Mouse (Mus musculus) hindbrain, embryonic 12.5 days (tissue): ENCODE results near the gene Cdon. TPM values are rescaled to one million over a fixed set of nuclear protein-coding genes. Genes with fewer than 3 reads are reported as not detected.

Experiments used
- ATAC-seq: fragments of 200-750 bp; cut with Nextera tagmentation; 2 replicates; pipeline ENCODE4 v1.8.0; 2017; ENCODE audit warnings: moderate TSS enrichment; ENCODE audit not compliant: low FRiP score
- H3K27ac ChIP-seq: fragments of 300-500 bp; sonication (generic); 2 replicates; pipeline ENCODE4 v1.5.1; 2016; ENCODE audit warnings: mild to moderate bottlenecking
- H3K27me3 ChIP-seq: fragments of 300-500 bp; sonication (generic); 2 replicates; pipeline ENCODE4 v1.6.1; 2016; ENCODE audit warnings: mild to moderate bottlenecking
- H3K36me3 ChIP-seq: fragments of 300-500 bp; sonication (generic); 2 replicates; pipeline ENCODE4 v1.6.1; 2016; ENCODE audit warnings: mild to moderate bottlenecking
- H3K4me1 ChIP-seq: fragments of 300-500 bp; sonication (generic); 2 replicates; pipeline ENCODE4 v1.6.1; 2016
- H3K4me2 ChIP-seq: fragments of 300-500 bp; sonication (generic); replicated peaks from 2 replicates; pipeline ENCODE4 v1.6.1; 2016; ENCODE audit warnings: mild to moderate bottlenecking
- H3K4me3 ChIP-seq: fragments of 300-500 bp; sonication (generic); 2 replicates; pipeline ENCODE4 v1.5.1; 2016; ENCODE audit warnings: mild to moderate bottlenecking
- H3K9ac ChIP-seq: fragments of 300-500 bp; sonication (generic); 2 replicates; pipeline ENCODE4 v1.6.1; 2016; ENCODE audit warnings: mild to moderate bottlenecking, moderate library complexity
- H3K9me3 ChIP-seq: fragments of 300-500 bp; sonication (generic); replicated peaks from 2 replicates; pipeline ENCODE4 v1.6.1; 2016; ENCODE audit warnings: mild to moderate bottlenecking
- WGBS: fragments of 180-500 bp; shearing (Covaris S2); methylation state at CpG from one replicate; pipeline ENCODE4 v1.1.7; 2016; 5-methylcytosine and 5-hydroxymethylcytosine counted together
- polyA plus RNA-seq: library from polyadenylated mRNA; unstranded; fragments of >200 nt; fragmentation: Nextera tagmentation; extraction: Ambion mirVana; gene quantifications from 2 replicates; pipeline ENCODE4 v1.2.1, GENCODE M21; 2016

The Cdon gene
- 15.8 and 21.5 TPM in 2 replicates for polyA plus RNA-seq

- Histone ChIP-seq H3K4me1 (peaks cover 26% of the 10 kb centered on the region), H3K9me3 (no peaks in the 10 kb centered on the region), H3K36me3 (no peaks in the 10 kb centered on the region), H3K27me3 (peaks cover 13% of the 10 kb centered on the region), H3K4me2 (peak within 1 kb of the TSS; percentile 72), H3K27ac (peak within 1 kb of the TSS; percentile 98), H3K9ac (peak within 1 kb of the TSS; percentile 96), H3K4me3 (peak within 1 kb of the TSS; percentile 91)
- ATAC-seq, result peak; percentile 95
- under 1% methylated on average over 62 of the region's 97 CpGs for WGBS
Observed at GRCm38 (mm10) chr9:35420805-35421719, at the start of gene Cdon. Gene Cdon, plus strand, starts transcription at chr9:35421128.

GRCm38 (mm10) chr9:35372324-35373101, 48.4 kb upstream of the Cdon start:
- Histone ChIP-seq H3K36me3 (no peaks in the 10 kb centered on the region), H3K4me3 (no peak overlapping the region), H3K4me1 (peaks cover 16% of the 10 kb centered on the region), H3K9ac (no peak overlapping the region), H3K4me2 (no peak overlapping the region), H3K9me3 (no peaks in the 10 kb centered on the region), H3K27me3 (peaks cover 34% of the 10 kb centered on the region), H3K27ac (no peak overlapping the region)
- peak; percentile 85 for ATAC-seq
- WGBS, result 5% methylated on average over 9 of the region's 9 CpGs

- H3K36me3 ChIP-seq, result no peaks in the 10 kb centered on the region
- no peak overlapping the region for H3K9ac ChIP-seq
- ATAC-seq, result no peak
- peaks cover 2% of the 10 kb centered on the region for H3K4me1 ChIP-seq
- H3K4me2 ChIP-seq, result no peak overlapping the region
- peaks cover 14% of the 10 kb centered on the region for H3K27me3 ChIP-seq
- no peak overlapping the region for H3K27ac ChIP-seq
- H3K4me3 ChIP-seq, result no peak overlapping the region
- no peaks in the 10 kb centered on the region for H3K9me3 ChIP-seq
- WGBS, result 72% methylated on average over 2 of the region's 2 CpGs
Observed at GRCm38 (mm10) chr9:35377916-35378315, 43.0 kb upstream of the Cdon start.

- H3K4me3 ChIP-seq, result no peak overlapping the region
- no peaks in the 10 kb centered on the region for H3K9me3 ChIP-seq
- peaks cover 2% of the 10 kb centered on the region for H3K4me1 ChIP-seq
- H3K36me3 ChIP-seq, result no peaks in the 10 kb centered on the region
- no peak for ATAC-seq
- H3K4me2 ChIP-seq, result no peak overlapping the region
- H3K9ac ChIP-seq, result no peak overlapping the region
- H3K27me3 ChIP-seq, result peaks cover 14% of the 10 kb centered on the region
- 59% methylated on average over 3 of the region's 3 CpGs for WGBS
- no peak overlapping the region for H3K27ac ChIP-seq
Observed at GRCm38 (mm10) chr9:35378991-35379390, 41.9 kb upstream of the Cdon start.

GRCm38 (mm10) chr9:35399896-35400295, 21.0 kb upstream of the Cdon start:
- H3K27me3 ChIP-seq, result peaks cover 41% of the 10 kb centered on the region
- no peak for ATAC-seq
- no peaks in the 10 kb centered on the region for H3K36me3 ChIP-seq
- H3K9ac ChIP-seq, result no peak overlapping the region
- H3K4me2 ChIP-seq, result no peak overlapping the region
- peaks cover 29% of the 10 kb centered on the region for H3K4me1 ChIP-seq
- H3K9me3 ChIP-seq, result no peaks in the 10 kb centered on the region
- no peak overlapping the region for H3K4me3 ChIP-seq
- no peak overlapping the region for H3K27ac ChIP-seq
- 52% methylated on average over 7 of the region's 7 CpGs for WGBS

GRCm38 (mm10) chr9:35400398-35400797, 20.5 kb upstream of the Cdon start:
- no peak for ATAC-seq
- H3K27me3 ChIP-seq, result peaks cover 44% of the 10 kb centered on the region
- H3K4me2 ChIP-seq, result peak overlapping the region; percentile 17
- H3K4me3 ChIP-seq, result no peak overlapping the region
- no peak overlapping the region for H3K27ac ChIP-seq
- 11% methylated on average over 7 of the region's 7 CpGs for WGBS
- H3K9me3 ChIP-seq, result no peaks in the 10 kb centered on the region
- peaks cover 34% of the 10 kb centered on the region for H3K4me1 ChIP-seq
- H3K9ac ChIP-seq, result no peak overlapping the region
- H3K36me3 ChIP-seq, result no peaks in the 10 kb centered on the region

- H3K4me2 ChIP-seq, result peak overlapping the region; percentile 17
Observed at GRCm38 (mm10) chr9:35400831-35401230, 20.1 kb upstream of the Cdon start.

GRCm38 (mm10) chr9:35402584-35402991, 18.3 kb upstream of the Cdon start:
- Histone ChIP-seq H3K9ac (no peak overlapping the region), H3K9me3 (no peaks in the 10 kb centered on the region), H3K27ac (peak overlapping the region; percentile 17; the same call in 1 of the 2 replicates), H3K4me1 (peaks cover 37% of the 10 kb centered on the region), H3K36me3 (no peaks in the 10 kb centered on the region), H3K27me3 (peaks cover 44% of the 10 kb centered on the region), H3K4me2 (peak overlapping the region; percentile 8; the same call in 1 of the 2 replicates), H3K4me3 (no peak overlapping the region)
- 26% methylated on average over 4 of the region's 4 CpGs for WGBS
- ATAC-seq, result peak; percentile 83

More at GRCm38 (mm10) chr9:35400831-35401230, 20.1 kb upstream of the Cdon start:
- WGBS, result 3% methylated on average over 9 of the region's 9 CpGs
- Histone ChIP-seq H3K9ac (no peak overlapping the region), H3K4me1 (peaks cover 37% of the 10 kb centered on the region), H3K4me3 (no peak overlapping the region), H3K27me3 (peaks cover 44% of the 10 kb centered on the region), H3K9me3 (no peaks in the 10 kb centered on the region), H3K36me3 (no peaks in the 10 kb centered on the region), H3K27ac (no peak overlapping the region)
- ATAC-seq, result 0 out of 2 replicates have a peak, but pooled peaks have one; percentile 27

- no peak for ATAC-seq
- H3K9ac ChIP-seq, result no peak overlapping the region
- H3K36me3 ChIP-seq, result no peaks in the 10 kb centered on the region
- H3K9me3 ChIP-seq, result no peaks in the 10 kb centered on the region
- H3K27me3 ChIP-seq, result peaks cover 45% of the 10 kb centered on the region
- H3K4me2 ChIP-seq, result no peak overlapping the region
- WGBS, result 77% methylated on average over 4 of the region's 4 CpGs
- H3K4me1 ChIP-seq, result peaks cover 37% of the 10 kb centered on the region
- H3K27ac ChIP-seq, result no peak overlapping the region
- no peak overlapping the region for H3K4me3 ChIP-seq
Observed at GRCm38 (mm10) chr9:35403490-35403889, 17.4 kb upstream of the Cdon start.

- Histone ChIP-seq H3K27me3 (peaks cover 41% of the 10 kb centered on the region), H3K4me2 (no peak overlapping the region), H3K36me3 (no peaks in the 10 kb centered on the region), H3K27ac (0 out of 2 replicates have a peak overlapping the region, but pooled peaks have one; percentile 5), H3K4me3 (no peak overlapping the region), H3K9ac (no peak overlapping the region), H3K9me3 (no peaks in the 10 kb centered on the region), H3K4me1 (peaks cover 34% of the 10 kb centered on the region)
- ATAC-seq, result no peak
- 21% methylated on average over 13 of the region's 13 CpGs for WGBS
Observed at GRCm38 (mm10) chr9:35405038-35405905, 15.7 kb upstream of the Cdon start.

GRCm38 (mm10) chr9:35411225-35411965, 9.5 kb upstream of the Cdon start:
- WGBS, result 78% methylated on average over 11 of the region's 11 CpGs
- ATAC-seq, result 0 out of 2 replicates have a peak, but pooled peaks have one; percentile 31
- Histone ChIP-seq H3K9me3 (no peaks in the 10 kb centered on the region), H3K4me1 (peaks cover 7% of the 10 kb centered on the region), H3K9ac (no peak overlapping the region), H3K4me3 (no peak overlapping the region), H3K27ac (no peak overlapping the region), H3K4me2 (no peak overlapping the region), H3K27me3 (peaks cover 12% of the 10 kb centered on the region), H3K36me3 (no peaks in the 10 kb centered on the region)
